Mouse (Mus musculus): Measurements from ENCODE around the gene Cacna1b.

The Cacna1b gene

GRCm38 (mm10) chr2:24556347-24556746 lies 206.6 kb downstream of the Cacna1b start:
- intact Hi-C loops (cut with DNase I) = no loop called here

GRCm38 (mm10) chr2:24553962-24554361 lies 209.0 kb downstream of the Cacna1b start:
- intact Hi-C loops (cut with DNase I) = no loop called here

All from adrenal gland (tissue).